Mouse (Mus musculus) right cerebral cortex, postnatal 14 days (tissue): Measurements from ENCODE around the gene Ppm1b.
"Not testable (repeated sequence)": the region's sequence is repeated elsewhere in the genome, so short reads cannot be mapped to it uniquely, and the experiment has no call there.

Experiments
- DNase-seq: peaks from one replicate; pipeline ENCODE4 v3.0.0; 2022

The Ppm1b gene

DNA sequence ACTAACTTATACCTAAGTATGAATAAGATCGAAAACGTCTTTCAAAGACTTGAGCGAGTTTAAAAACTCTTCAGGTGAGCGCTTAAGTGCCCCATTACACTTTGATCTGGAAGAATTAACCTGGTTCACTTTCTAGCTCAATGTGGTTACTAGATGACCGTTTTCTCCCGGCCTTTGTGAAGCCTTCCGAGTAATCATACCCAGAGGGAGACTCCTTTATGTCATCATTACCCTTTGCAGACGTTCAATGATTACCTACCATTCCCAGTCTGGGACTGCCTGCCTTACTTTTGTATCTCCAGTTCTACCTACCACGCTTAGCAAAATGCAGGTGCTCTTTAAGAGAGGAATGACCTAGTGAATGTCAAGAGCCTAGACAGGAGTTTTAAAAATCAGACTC, at the start of gene Ppm1b:
Ppm1b (plus strand) TSS at position 301 of the 400 bp plus-strand sequence.
- no peak for DNase-seq

- no peak for DNase-seq
Measured at GRCm38 (mm10) chr17:84921666-84922376, 34.7 kb upstream of the Ppm1b start.

DNA sequence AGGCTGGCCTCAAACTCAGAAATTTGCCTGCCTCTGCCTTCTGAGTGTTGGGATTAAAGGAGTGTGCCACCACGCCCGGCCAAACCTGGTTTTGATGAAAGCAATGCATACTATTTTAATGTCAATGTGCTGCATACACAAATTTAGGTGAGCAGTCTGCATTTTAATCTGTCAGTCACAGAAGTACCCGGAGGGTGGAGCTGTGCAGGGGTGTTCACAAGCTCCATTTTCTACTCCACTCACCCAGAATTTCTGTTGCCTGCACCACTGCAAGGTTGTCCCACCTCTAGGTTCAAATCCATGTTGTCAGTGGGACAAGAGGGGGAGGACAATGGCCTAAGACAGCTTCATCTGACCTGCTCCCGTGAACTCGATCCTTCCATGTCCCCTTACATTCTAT, 31.8 kb upstream of the Ppm1b start:
- DNase-seq: no peak

GRCm38 (mm10) chr17:84926233-84926632, 30.3 kb upstream of the Ppm1b start:
- no peak for DNase-seq

DNA sequence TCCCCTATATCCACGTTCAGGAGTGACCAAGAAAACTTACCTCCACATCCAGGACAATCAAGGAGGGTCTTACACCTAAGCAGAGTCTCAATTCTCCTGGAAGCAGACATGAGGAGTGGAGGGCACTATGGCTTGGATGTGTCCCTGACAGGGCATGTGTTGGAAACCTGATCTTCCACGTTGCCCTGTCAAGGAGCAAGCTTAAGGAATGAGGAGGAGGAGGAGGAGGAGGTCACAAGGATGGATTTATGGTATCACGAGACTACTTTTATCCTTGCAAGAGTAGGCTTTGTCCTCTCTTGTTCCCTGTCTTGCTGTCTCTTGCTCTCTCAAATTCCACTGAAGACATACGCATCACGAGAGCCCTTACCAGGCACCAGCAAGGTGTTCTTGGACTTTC, 29.0 kb upstream of the Ppm1b start:
- no peak for DNase-seq

- no peak for DNase-seq
Measured at GRCm38 (mm10) chr17:84932943-84933342, 23.6 kb upstream of the Ppm1b start.

- no peak for DNase-seq
Measured at GRCm38 (mm10) chr17:84933968-84934367, 22.6 kb upstream of the Ppm1b start.

- not testable (repeated sequence) for DNase-seq
Measured at GRCm38 (mm10) chr17:84935620-84936019, 20.9 kb upstream of the Ppm1b start.

- DNase-seq: no peak
Measured at GRCm38 (mm10) chr17:84936301-84936700, 20.2 kb upstream of the Ppm1b start.

GRCm38 (mm10) chr17:84936809-84937208, 19.7 kb upstream of the Ppm1b start:
- no peak for DNase-seq

DNA sequence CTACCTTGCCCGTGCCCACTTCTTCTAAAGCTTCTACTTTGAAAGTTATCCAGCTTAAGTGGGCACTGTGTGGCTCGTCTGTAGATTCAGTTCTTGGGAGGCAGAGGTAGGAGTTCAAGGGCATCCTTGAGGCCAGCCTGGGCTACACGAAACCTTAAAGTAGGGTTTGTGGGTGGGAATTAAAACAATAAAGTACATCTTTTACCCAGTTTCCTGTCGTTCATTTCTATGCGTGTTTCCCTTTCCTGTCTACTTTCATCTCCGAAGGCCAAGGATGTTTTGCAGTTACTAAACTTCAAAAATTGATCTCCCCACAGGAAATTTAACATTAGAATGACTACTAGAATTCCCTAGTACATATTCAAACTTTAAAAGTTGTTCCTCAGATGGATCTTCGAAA, 19.3 kb upstream of the Ppm1b start:
- DNase-seq: no peak

DNA sequence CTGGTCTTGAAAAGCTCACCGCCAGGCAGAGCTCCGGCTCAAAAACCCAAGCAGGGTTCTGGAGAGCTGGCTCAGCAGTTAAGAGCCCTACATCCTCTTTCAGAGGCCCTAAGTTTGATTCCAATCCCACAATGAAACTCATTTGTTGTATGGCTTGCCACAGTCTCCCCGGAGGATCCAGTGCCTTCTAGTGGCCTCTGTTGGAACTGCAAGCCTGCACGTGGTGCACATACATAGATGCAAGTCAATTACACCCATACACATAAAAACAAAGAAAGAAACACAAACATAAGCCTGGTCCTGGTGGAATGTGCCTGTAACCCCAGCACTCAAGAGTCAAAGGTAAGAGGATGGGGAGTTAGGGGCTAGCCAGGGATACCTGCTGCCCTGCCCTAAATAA, 18.3 kb upstream of the Ppm1b start:
- DNase-seq: no peak

DNA sequence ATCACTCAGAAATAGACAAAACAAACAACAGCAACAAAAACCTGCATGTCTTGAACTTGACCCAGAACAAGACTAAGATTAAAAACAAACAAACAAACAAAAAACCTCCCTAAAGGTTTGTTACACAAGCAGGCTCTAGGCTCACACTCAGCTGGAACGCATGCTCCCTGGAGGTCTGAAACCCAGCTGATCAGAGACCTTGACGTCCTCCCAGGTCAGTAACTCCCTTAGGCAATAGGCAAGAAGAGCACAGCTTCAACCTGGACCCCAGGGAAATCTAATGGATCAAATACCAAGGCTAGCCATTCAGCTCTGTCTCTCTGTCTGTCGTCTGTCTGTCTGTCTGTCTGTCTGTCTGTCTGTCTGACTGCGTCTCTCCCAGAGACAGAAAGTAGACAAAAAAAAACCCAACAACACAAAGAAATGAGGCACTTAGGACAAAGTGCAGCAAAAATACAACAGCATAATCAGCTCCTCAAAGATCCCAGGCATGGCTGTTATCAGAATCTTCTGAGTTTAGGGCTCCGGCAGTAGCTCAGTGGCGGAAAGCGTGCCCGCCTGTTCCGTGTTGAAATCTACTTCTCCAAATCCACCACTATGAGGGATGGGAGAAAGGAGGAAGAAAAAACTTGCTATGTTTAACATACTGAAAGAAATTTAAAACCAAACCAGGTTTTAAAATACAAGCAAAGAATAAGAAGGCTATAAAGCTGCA, 16.4 kb upstream of the Ppm1b start:
- no peak for DNase-seq

GRCm38 (mm10) chr17:84941291-84941868, 15.2 kb upstream of the Ppm1b start:
- DNase-seq: no peak

DNA sequence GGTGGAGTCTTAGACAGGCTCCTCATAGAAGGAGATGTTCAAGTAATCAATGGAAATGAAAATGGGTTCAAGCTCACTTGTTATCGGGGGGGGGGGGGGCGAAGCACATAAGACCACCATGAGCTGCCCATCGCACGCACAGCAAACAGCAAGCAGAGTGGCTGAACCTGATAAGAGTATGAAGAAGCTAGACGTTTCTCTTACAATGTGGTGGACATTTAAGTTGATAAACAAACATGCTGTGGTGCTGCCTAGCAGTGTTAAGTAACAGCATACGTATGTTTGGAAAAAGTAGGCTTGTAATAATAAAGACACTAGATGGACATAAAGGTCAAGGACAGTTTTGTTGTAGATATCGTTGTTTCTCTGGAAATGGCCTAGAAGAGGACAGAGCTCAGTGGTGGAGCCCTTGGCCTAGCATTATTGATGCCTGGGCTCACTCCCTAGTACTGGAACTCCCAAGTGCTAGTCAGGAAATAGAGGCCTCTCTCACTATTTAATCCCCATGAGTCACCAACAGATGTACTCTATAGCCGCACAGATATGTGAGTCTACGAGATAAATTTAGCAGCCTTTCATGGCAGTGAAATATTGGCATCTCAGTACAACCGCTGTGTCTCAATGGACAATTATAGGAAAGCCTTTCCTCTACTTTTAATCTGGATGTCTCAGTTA, 14.0 kb upstream of the Ppm1b start:
- no peak for DNase-seq

- DNase-seq: no peak
Measured at GRCm38 (mm10) chr17:84943033-84943393, 13.5 kb upstream of the Ppm1b start.

DNA sequence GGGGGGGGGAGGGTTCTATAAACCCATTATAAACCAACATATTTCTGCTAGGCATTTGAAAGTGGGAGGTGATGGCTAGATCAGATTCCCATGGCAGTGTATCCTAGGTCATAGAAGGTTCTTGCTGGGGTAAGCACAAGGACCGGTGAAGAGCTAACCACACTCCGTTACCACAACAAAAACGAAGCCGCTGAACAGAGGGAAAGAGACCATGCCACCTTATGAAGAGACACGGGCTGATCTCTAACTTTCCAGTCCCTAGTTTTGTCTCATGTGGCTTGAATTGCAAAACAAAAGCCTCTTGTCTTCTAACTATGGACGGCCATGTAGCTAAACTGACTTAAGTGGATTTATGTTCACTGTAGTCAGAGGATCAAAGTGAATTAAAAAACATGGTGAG, 12.2 kb upstream of the Ppm1b start:
- no peak for DNase-seq

GRCm38 (mm10) chr17:84952521-84952920, 4.0 kb upstream of the Ppm1b start:
- no peak for DNase-seq

- no peak for DNase-seq
Measured at GRCm38 (mm10) chr17:84953776-84954175, 2.8 kb upstream of the Ppm1b start.

GRCm38 (mm10) chr17:84954881-84955280, 1.7 kb upstream of the Ppm1b start:
- DNase-seq: no peak

- DNase-seq: peak; percentile 74
Measured at GRCm38 (mm10) chr17:84956931-84957486, 468 bp downstream of the Ppm1b start.

DNA sequence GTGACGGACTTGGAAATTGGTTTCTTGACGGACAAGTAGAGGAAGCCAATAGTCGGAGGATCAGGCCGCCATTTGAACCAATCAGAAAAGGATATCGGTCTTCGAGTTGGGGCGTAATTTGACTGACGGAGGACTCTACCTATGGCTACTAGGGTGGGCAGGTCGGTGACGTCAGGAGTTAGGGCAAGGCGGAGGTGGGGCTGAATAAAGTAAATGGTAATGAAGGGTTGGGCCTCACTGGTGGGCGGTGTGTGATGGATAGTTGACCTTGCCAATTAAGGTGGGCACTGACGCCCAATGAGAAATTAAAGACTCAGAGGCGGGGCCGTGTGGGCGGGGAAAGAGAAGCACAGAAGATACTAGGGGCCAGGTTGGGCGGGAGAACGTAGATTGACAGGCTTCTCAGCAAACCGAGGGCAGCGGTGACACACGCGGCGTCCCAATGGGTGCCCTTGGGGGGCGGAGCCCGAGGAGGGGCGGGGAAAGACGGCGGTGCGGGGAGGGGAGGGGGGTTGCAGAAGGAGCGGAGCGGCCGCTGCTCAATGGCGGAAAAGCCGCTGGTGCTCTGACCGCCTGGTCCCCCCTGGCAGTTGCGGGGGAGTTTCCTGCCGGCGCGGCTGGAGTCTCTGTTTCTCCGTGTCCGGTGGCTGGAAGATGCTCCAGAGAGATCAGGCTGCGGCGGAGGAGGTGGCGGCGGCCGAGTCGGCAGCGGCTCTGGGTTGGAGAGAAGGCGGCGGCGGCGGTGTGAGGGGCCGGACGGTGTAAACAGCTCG, 1.1 kb downstream of the Ppm1b start:
- peak; percentile 100 for DNase-seq
